Mouse (Mus musculus): ENCODE measurements around the gene Rnf135.
"Not testable (repeated sequence)": the region's sequence is repeated elsewhere in the genome, so short reads cannot be mapped to it uniquely, and the experiment has no call there.

Rnf135 gene

DNA sequence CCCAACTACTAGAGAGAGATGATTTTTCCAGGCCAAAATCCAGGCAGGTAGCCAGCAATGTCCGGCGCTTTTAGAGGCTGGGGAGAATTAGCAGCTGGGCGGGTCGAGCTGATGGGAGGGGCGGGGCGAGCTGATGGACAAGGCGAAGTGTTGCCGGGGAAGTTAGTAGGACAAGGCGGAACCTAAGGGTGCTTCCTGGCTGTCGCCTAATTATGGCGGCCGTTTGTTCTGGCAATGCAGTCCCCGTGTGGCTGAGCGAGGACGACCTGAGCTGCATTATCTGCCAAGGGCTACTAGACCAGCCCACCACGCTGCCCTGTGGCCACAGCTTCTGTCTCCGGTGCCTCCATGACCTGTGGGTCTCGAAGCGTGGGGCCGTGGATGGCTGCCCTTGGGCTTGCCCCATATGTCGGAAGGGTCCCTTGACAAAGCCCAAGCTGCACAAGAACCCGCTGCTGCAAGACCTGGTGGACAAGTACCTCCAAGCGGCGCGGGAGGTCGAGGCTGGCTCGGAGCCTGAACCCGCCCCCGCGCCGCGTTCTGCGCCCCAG is at the start of gene Rnf135:
Gene Rnf135 (plus strand): TSS at position 147 of the 551 bp plus-strand sequence.
- DNase-seq (ENCODE audit: low spot score in 2 of 2): peak; percentile 78 to 80

DNA sequence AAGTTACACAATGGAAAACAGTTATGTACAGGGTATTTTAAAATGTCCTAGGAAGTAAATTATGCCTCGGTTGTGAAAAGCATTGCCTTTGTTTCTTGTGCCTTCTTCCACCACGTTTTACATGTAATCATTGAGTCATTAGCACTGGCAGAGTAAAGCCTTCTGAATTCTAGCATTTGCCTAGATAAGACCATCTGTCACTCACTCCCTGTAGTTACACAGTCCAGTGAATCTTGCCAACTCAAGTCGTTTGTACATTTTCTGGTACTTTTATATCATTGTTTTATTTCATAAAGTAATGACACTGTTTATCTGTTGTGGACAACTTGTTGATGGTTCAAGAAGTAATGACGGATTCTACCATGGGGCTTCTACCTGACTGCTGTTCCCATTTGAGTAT is 48.9 kb upstream of the Rnf135 start:
- DNase-seq (ENCODE audit: low spot score in 2 of 2): no peak

DNA sequence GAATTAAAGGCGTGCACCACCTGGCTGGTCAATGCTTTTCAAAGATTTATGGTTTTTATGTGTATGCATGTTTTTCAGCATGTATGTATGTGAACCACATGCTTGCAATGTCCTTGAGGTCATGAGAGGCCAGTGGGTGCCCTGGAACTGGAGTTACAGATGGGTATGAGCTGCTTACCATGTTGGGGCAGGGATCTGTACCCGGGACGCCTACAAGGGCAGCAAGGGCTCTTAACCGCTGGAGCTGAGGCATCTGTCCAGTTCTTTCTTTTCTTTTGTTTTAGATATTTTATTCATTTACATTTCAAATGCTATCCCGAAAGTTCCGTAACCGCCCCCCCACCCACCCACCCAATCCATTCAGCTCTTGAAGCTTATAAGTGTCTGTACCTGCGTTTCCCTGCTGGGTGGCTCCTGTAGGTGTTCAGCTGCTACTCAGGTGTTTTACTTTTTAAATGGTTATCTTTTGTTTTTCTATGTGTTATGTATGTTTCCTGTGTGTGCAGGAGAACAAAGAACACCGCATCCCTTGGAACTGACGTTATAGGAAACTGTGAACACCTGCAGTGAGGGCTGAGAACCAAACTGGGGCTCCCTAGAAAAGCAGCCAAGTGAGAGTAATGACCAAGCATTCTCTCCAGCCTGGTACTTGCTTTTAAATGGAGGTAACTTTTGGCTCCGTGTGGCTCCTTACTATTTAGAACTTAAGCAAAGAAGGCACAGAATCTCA is 47.5 kb upstream of the Rnf135 start:
- DNase-seq (ENCODE audit: low spot score in 2 of 2): no peak

DNA sequence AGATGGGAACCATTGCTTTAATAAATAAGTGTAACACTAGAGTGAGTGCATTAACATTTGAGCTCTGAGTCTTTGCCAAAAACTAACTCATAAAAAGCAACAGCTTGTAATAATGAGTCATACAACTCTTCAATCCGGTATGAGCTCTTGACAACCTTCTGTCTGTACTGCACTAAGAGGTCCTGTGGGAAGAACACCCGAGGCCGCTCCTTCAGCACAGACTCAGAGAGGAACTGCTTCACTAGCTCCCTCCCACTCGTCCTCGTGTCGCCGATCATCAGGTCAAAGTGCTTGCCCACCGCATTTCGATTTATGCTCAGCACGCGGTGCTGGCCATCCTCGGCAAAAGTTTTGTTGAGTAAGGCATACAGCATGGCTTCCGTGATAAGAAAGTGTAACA is 46.9 kb upstream of the Rnf135 start:
- DNase-seq (ENCODE audit: low spot score in 2 of 2): no peak

DNA sequence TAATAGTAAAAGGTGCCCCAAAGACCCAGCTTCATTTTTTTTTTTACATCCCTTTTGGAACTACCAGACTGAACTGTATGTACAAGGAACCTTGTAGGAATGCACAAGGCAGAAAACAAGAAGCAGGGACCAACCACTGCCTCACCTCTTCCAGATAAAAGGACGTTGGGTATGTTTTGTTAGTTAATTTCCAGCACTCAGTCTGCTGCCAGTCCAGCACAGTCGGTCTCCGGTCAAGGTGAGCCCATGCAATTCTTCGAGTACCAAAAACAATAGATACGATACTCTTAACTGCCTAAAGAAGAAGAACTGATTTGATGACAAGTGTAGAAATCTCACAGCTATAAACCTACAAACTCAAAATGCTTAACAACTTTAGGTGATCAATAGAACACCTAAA is 45.9 kb upstream of the Rnf135 start:
- no peak for DNase-seq (ENCODE audit: low spot score in 2 of 2)

DNA sequence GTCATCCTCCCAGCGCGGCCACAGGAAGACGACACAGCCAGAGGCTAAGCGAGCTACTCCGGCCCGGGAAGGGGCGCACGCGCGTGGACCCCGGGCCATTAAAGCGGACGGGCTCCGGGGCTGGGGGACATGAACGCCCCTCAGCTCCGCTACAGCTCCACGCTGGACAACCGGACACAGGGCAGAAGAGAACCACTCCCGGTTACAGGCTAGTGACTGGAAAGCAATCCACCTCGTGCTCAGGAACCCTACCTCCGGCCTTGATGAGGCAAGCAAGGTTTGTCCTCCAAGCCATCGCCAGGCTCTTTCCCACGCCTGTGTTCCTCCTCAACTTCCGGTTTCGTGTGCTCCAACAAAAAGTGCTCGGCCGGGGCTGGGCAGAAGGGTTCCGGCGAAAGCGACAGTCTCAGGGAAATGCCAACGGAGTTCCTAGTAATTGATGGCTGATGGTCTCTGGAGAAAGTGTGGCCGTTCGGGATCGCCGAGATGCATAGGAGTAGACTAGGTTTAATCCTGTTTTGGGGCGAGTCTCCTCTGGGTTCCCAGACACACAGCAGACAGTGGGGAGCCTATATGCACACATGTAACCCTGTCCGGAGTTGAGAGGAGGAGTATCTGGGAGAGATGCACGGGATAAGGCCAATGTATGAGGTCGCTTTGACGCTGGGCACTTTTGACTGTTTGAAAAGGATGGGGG is 41.7 kb upstream of the Rnf135 start, which contains the start of gene Tefm:
Gene Tefm (minus strand): TSS at position 351 of the 697 bp plus-strand sequence.
- DNase-seq (ENCODE audit: low spot score in 2 of 2): peak; percentile 64 to 69

DNA sequence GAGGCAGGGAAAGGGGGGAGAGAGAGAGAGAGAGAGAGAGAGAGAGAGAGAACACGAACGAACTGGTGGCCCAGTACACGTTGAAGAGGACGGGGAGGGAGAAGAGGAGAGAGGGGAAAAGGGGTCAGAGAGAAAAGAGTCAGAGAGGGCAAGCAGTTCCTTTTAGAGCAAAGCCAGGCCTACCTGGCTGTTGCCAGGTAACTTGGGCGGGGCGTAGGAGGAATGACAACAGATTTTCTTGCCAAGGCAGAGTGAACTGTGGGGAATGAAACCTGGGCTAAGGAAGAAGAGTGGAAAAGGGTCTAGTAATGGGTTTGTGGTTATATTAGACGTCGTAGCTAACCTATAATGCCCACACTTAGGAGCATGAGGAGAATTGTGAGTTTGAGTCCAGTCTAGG is 40.8 kb upstream of the Rnf135 start:
- DNase-seq (ENCODE audit: low spot score in 2 of 2): no peak

DNA sequence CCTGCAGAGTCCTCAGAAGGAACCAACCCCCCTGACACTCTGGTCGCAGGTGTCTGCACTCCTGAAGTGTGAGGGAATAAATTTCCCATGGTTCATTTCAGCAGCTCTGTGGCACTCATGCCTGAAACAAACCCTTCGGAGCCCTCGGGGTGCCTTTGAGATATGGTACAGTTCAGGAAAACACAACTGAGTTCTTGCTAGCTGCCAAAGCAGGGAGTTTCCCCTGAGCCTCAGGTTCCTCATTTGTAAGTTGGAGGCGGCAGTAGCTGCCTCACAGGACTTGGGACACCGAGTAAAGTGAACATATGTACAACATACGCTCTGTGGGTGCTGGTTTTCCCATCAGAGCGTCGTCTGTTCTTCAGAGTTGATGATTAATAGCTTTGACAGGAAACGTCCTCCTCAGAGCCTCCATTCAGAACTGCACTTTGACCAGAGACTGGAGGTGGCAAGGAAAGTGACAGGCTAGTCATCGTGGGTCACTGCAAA is 37.8 kb upstream of the Rnf135 start:
- peak in 1 of 2 experiments; percentile 59 for DNase-seq (ENCODE audit: low spot score in 2 of 2)

DNA sequence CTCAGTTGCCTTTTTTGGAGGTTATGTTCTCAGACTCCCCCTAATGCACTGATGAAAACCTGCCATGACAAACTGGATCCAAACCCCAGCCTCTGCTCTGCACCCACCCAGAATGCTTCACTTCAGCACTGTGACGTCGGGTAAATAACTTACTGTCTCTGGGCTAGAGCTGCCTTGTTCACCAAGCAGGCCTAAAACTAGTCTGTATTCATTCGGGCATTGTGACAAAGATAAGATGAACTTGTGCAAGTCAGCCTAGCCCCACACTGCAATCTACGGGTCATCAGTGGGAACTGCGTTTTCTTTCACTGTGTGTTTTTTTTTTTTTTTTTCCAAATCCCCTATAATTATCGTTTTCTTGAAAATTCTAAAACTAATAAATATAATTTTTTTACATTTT is 35.9 kb upstream of the Rnf135 start:
- DNase-seq (ENCODE audit: low spot score in 2 of 2): no peak

DNA sequence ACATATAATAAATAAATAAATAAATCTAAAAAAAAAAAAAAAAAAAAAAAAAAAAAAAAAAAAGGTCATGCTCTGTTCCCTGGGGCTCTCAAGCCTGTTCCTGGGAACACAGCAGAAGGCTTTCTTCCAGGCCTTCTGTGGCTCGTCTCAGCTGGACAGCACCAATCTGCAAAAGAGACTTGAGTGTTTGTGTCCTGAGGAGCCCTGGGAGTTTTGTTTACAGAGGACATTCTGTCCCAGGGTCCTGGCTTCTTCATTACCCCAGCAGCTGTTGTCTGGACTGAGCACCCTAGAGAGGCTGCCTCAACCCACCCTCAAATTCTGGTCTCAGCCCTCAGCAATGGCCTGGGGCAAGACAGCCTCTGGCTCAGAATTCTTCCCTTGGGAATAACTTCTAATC is 35.3 kb upstream of the Rnf135 start:
- DNase-seq (ENCODE audit: low spot score in 2 of 2): no peak

DNA sequence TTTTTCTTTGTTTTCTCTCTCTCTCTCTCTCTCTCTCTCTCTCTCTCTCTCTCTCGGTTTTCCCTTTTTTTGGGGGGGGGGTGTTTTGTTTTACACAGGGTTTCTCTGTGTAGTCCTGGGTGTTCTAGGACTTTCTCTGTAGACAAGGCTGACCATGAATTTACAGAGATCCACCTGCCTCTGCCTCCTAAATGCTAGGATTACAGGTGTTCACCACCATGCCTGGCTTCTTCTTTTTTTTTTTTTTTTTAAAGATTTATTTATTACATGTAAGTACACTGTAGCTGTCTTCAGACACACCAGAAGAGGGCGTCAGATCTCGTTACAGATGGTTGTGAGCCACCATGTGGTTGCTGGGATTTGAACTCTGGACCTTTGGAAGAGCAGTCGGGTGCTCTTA is 34.7 kb upstream of the Rnf135 start:
- DNase-seq (ENCODE audit: low spot score in 2 of 2): not testable (repeated sequence)

DNA sequence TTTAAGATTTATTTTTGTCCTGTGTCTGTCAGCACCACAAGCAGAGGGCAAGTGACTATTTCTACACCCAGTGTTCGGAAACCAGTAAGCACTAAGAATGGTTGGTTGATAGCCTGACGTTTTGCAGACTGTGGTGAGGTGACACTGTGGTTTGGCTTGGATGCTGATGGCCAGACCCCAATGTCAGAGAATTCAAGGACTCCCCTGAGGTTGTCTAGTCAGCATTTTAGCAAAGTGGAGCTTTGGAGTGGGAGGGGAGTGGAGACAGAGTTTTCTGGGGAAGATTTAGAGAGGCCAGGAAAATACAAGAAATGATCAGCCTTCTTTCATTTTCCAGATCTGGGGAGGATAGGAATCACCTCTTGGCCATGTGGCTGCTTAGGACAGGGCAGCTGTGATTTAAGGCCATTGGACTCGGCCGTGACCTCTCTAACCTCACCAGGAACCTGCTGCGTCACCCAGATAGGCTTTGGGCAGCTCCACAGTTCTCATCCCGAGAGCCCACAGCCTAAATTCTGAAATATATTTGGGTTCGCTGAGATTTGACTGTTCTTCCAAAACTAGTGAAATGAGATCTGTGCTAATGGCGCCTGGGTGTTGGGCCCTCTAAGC is 34.1 kb upstream of the Rnf135 start:
- no peak for DNase-seq (ENCODE audit: low spot score in 2 of 2)

DNA sequence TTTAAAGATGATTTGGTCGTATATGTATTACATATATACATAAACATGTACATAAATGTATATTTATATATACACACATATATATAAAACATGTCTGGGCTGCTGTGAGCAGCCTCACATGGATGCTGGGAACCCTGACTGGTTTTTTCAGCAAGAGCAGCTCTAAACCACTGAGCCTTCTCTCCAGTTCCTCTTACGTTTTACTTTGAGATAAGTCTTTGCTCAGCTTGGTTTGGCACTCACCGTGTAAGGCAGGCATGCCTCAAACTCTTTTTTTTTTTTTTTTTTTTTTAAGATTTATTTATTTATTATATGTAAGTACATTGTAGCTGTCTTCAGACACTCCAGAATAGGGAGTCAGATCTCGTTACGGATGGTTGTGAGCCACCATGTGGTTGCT is 33.1 kb upstream of the Rnf135 start:
- DNase-seq (ENCODE audit: low spot score in 2 of 2): no peak

DNA sequence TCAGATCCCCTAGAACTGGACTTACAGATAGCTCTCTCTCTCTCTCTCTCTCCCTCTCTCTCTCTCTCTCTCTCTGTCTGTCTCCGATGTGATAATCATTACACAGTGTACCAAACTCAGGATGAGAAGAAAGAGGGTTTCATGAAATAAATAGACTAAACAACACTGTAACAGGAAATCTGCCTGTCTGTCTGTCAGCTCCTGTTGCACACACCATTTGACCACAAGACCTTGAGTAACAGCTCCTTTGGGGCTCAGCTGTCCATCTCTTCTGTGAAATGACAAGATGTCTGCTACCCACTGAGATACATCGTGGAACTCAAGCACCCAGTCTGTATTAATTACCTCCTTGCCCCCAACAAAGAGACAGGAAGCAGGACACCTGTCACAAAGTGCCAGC is 32.1 kb upstream of the Rnf135 start:
- no peak for DNase-seq (ENCODE audit: low spot score in 2 of 2)

DNA sequence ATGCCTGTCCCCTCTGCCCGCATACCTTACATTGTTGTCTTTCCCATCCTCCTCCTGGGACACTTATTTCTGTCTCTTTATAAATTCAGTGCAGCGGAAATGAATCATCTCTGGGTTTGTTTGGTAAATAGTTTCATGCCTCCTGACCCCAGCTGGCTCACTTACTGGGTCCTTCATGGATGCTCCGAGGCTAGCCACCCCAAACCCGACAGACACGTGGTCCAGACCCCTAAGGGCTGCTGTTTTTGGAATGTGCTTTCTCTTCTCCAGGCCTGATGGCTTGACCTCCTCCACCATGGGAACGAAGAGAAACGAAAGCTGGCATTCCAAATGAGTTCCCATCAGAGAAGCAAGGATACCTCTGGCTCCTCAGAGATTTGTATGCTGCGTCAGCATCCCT is 31.3 kb upstream of the Rnf135 start:
- no peak for DNase-seq (ENCODE audit: low spot score in 2 of 2)

DNA sequence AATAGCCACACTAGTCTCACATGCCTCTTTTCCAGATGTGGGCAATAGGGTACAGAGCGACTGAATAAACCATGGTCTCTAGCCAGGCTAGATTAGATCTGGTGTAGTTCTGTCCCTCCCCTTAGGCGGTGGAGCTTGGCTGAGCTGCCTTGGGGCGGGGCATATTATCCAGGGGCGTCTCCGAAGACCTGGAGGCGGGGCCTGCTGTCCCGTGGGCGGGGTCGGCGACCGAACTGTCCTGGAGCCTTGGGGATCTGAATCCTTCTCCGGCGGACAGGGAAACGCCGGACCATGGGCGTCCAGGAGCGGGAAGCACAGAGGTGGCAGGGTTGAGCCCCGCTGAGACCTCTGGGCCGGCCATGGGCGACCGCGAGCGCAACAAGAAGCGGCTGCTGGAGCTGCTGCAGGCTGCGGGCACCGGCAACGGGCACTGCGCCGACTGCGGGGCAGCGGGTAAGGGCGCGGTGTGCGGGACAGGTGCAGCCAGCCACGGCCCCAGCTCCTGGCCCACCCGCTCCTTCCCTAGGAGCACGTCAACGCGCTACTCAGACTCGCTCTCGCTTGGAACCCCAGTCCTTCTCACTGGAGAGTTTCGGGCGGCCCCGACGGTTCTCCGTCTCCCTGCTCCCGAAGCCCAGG is 29.7 kb upstream of the Rnf135 start, which contains the start of gene Adap2:
Gene Adap2 (plus strand): TSS at position 249 of the 639 bp plus-strand sequence.
- peak; percentile 77 to 84 for DNase-seq (ENCODE audit: low spot score in 2 of 2)

DNA sequence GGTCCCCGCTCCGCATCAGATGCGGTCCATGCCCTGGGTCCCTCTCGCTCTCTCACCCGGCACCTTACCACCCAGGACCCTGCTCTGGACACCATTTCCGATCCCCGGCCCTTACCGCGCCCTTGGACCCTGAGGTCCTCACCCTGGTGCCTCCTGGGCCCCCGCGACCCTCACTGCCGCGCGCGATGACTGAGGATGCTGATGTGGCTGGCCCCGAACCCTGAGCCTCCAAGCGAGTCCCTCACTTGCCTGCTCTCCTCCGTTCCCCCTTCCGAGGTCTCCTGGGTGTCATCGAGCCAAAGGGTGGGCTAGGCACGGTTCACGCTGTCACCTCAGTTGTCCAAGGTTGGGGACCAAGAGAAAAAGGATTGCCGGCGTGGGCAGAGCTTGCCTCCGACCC is 29.1 kb upstream of the Rnf135 start:
- no peak for DNase-seq (ENCODE audit: low spot score in 2 of 2)

DNA sequence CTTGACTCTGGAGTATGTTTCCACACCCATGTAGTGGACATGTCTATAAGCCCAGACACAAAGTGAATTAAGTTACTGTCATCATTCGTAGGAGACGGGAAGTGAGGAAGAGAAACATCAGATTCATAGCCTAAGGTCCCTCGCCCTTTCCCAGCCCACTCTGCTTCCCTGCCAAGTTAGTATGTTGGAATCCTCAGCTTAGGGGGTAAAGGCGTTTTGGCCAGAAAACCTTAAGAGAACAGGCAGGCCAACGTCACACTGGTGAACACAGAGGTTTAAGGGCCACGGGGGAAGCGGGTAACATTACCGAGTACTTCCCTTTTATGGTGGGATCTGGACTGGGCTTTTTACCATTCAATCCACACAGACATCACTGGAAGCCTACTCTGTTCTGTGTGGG is 28.1 kb upstream of the Rnf135 start:
- no peak for DNase-seq (ENCODE audit: low spot score in 2 of 2)

DNA sequence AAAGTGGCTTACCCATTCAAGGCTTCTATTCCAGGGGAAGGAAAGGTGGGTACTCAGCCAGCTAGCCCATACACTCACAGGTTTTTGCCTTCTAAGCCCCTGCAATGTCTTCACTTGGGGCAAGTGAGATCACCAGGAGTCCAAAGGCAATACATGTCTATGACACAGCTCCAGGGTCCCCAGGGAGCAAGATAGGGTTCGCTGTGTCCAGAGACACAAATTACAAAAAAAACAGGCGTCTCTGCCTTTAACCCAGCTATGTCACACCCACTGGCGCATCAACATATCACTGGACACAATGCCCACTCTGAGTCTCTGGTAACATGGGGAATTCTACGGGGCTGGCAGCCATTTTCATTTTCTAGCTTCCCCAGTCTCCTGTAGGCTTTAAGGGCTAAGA is 27.7 kb upstream of the Rnf135 start:
- DNase-seq (ENCODE audit: low spot score in 2 of 2): no peak

DNA sequence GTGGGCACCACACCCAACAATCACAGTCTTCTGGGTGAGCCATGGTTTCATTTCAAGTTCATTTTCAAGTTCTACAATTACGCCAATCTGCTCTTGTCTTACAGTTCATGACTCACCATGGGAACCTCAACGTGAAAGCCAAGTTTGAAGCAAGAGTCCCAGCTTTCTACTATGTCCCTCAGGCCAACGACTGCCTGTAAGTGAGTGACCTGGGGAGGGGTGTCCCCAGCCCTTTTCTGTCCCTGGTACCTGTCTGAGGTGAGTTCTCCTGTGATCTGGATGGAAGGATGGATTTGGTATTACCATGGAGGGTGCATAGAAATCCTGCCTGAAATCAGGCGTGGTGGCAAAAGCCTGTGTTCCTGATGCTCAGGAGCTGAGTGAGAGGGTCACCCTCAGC is 26.8 kb upstream of the Rnf135 start:
- no peak for DNase-seq (ENCODE audit: low spot score in 2 of 2)

DNA sequence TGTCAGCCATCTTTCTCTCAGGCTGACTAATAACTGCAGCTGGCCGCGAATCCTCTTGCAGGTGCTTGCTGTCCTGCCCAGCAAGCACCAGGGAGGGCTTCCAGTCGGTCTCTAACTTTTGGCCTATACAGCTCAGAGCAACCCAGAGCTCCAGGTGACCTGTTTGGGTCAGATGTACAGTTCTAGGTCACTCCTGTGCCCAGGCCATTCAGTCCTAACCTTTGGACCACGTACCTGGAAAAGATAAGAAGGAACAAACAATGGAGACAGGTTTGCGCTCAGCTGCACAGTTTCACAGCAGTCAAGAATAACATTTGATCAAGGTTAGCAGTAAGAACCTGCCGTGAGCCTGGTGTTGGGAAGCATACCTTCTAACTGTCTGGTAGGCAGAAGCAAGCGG is 24.6 kb upstream of the Rnf135 start:
- DNase-seq (ENCODE audit: low spot score in 2 of 2): no peak

DNA sequence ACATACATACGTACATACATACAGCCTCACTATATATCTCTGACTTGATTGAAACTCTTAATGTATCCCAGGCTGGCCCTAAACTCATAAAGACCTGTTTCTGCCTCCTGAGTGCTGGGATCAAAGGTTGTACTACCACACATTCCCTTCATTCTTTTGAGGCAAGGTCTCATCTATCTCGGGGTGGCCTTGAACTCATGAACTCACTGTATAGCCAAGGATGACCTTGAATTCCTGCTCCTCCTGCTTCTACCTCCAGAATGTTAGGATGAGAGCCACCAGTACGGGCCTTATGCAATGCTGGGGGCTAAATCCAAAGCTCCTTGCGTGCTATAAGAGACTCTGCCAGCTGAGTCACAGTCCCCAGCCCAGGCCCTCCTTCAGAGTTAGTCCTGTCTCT is 22.6 kb upstream of the Rnf135 start:
- no peak for DNase-seq (ENCODE audit: low spot score in 2 of 2)

All from natural killer cell, adult 2 months (primary cell).